Mouse (Mus musculus) olfactory bulb, adult 2 months (tissue): Measurements from ENCODE around the gene Cstf1. TPM values are rescaled to one million over a fixed set of nuclear protein-coding genes. Genes with fewer than 3 reads are reported as not detected.

Source experiments
- H3K27ac ChIP-seq: fragments of 200-500 bp; 2 replicates; pipeline ENCODE4 v1.5.1; 2012; ENCODE audit warnings: low read depth, low read length; ENCODE audit not compliant: insufficient read depth
- H3K4me1 ChIP-seq: fragments of 200-500 bp; 2 replicates; pipeline ENCODE4 v1.6.1; 2012; ENCODE audit warnings: low read length; ENCODE audit not compliant: control insufficient read depth, insufficient read depth
- H3K4me3 ChIP-seq: fragments of 200-500 bp; 2 replicates; pipeline ENCODE4 v1.5.1; 2012; ENCODE audit warnings: mild to moderate bottlenecking, low read depth, low read length, moderate library complexity; ENCODE audit not compliant: insufficient read depth
- CTCF ChIP-seq: fragments of 200-500 bp; IDR thresholded peaks from 2 replicates; pipeline ENCODE4 v1.5.1; 2012; ENCODE audit warnings: low read depth, mild to moderate bottlenecking, low read length, moderate library complexity; ENCODE audit not compliant: insufficient read depth
- POLR2A ChIP-seq: fragments of 200-500 bp; IDR thresholded peaks from 2 replicates; pipeline ENCODE4 v1.6.1; 2012; ENCODE audit warnings: mild to moderate bottlenecking, low read depth, low read length, moderate library complexity; ENCODE audit not compliant: insufficient read depth
- WGBS: fragments of 180-500 bp; shearing (Covaris S2); methylation state at CpG from one replicate; pipeline ENCODE4 v1.1.7; 2018; 5-methylcytosine and 5-hydroxymethylcytosine counted together
- polyA plus RNA-seq: library from polyadenylated mRNA; stranded (reverse); fragments of >200 nt; gene quantifications from 2 replicates; pipeline ENCODE4 v1.2.4, GENCODE M21; 2012; ENCODE audit warnings: low replicate concordance; ENCODE audit not compliant: missing spikeins, insufficient read depth, insufficient read length

The Cstf1 gene
- not detected in 2 replicates for polyA plus RNA-seq

DNA sequence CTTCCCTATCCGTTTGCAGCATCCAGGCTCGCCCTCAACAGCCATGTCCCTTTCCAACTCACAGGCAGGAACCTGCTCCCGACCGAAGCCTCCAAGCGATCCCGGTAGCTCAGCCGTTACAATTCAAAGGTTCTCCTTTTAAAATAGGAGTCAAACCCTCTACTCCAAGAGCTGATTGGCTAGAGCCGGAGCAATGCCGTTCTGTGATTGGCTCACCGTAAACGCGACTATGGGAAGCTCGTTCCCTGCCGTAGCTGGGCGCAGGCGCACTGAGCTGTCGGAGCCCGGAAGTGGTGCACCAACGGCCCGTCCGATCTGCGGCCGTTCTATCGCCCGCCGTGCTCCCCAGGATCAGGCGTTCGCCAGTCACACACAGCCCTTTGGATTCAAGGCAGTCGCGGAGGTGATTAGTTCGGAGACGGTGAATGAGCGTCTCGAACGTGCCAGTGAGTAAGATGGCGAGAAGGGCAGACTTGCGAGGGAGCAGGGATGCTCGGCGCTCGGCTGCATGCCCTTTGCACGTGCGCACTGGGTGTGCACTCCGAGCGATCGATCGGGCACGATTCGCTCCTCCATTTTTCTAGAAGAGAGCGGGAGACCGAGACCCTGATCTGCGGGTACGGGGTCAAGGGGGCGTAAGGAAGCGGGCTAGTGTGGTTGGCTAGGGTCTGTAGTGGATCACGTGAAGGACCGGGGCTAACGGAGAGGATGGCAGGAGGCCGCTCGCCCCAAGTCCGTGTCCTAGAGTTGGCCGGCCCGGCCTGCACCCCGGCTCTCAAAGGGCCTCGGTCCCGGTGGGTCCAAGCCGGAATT lies at the start of gene Cstf1, which contains the start of gene Aurka:
Gene Cstf1, plus strand, starts transcription at position 271 of the 813 bp plus-strand sequence.
Gene Aurka, minus strand, starts transcription at position 125 of the 813 bp plus-strand sequence.
- Histone ChIP-seq H3K4me1 (peaks cover 4% of the 10 kb centered on the region), H3K4me3 (peak within 1 kb of the TSS; percentile 90), H3K27ac (peak within 1 kb of the TSS; percentile 97)
- TF ChIP-seq CTCF = no peak
- peak; percentile 55 for TF ChIP-seq POLR2A
- under 1% methylated on average over 66 of the region's 66 CpGs for WGBS

DNA sequence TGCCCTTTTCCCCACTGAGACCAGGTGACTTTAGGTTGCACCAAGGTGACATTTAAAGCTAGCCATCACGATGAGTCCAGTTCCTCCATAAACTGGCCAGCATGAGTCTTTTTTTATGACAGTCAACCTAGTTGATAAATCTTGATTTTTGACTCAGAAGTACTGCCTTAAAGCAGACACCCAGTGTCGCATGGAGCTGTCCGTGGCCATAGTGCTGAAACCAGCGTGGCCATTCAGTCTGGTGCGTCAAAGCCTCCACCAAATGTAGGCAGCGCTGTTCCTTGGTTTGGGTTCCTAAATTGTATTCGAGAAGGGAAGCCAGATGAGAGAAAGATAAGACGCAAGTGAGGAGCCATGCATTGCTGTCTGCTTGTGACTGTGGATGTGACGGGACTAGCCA lies 49.6 kb upstream of the Cstf1 start:
- H3K4me3 ChIP-seq = no peak overlapping the region
- no peak overlapping the region for H3K27ac ChIP-seq
- no peaks in the 10 kb centered on the region; the same call in 1 of the 2 replicates for H3K4me1 ChIP-seq
- 63% methylated on average over 9 of the region's 9 CpGs for WGBS
- no peak for TF ChIP-seq CTCF
- no peak for TF ChIP-seq POLR2A

DNA sequence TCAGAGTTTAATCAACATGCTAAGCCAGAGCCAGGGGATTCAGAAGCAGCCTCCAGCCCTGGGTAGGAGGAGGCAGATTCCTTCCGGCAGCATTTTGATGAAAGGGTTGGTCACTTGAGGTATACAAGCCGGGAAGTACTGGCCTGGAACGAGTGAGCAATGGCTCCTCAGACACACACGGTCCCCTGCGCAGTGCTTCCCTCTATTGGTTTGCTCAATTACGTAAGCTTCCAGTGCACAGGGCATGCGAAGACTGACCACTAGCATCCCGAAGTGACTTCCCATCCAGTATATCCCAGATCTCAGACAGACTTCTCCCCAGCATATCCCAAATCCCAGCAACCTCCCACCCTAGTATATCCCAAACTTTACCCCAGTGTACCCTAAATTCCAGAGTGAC lies 42.2 kb upstream of the Cstf1 start:
- H3K4me3 ChIP-seq = no peak overlapping the region
- TF ChIP-seq POLR2A (no peak), CTCF (no peak)
- 65% methylated on average over 8 of the region's 8 CpGs for WGBS
- peaks cover 3% of the 10 kb centered on the region; the same call in 1 of the 2 replicates for H3K4me1 ChIP-seq
- H3K27ac ChIP-seq = no peak overlapping the region

- Histone ChIP-seq H3K4me1 (peaks cover 3% of the 10 kb centered on the region; the same call in 1 of the 2 replicates), H3K27ac (no peak overlapping the region), H3K4me3 (0 out of 2 replicates have a peak overlapping the region, but pooled peaks have one; percentile 11)
- 3% methylated on average over 13 of the region's 13 CpGs for WGBS
- no peak for TF ChIP-seq POLR2A
- peak; percentile 94 for TF ChIP-seq CTCF
Observed at GRCm38 (mm10) chr2:172329179-172329578, 41.3 kb upstream of the Cstf1 start.

GRCm38 (mm10) chr2:172338206-172338942 lies 32.1 kb upstream of the Cstf1 start:
- 65% methylated on average over 19 of the region's 19 CpGs for WGBS
- H3K4me3 ChIP-seq = no peak overlapping the region
- TF ChIP-seq POLR2A (no peak), CTCF (no peak)
- no peak overlapping the region for H3K27ac ChIP-seq
- H3K4me1 ChIP-seq = no peaks in the 10 kb centered on the region

GRCm38 (mm10) chr2:172340936-172341335 lies 29.5 kb upstream of the Cstf1 start:
- H3K27ac ChIP-seq = no peak overlapping the region
- 44% methylated on average over 3 of the region's 3 CpGs for WGBS

GRCm38 (mm10) chr2:172341606-172342005 lies 28.9 kb upstream of the Cstf1 start:
- no peak overlapping the region for H3K4me3 ChIP-seq
- no peak for TF ChIP-seq POLR2A
- no peak overlapping the region for H3K27ac ChIP-seq
- H3K4me1 ChIP-seq = peaks cover 3% of the 10 kb centered on the region
- WGBS = 80% methylated on average over 5 of the region's 5 CpGs

More at GRCm38 (mm10) chr2:172340936-172341335, 29.5 kb upstream of the Cstf1 start:
- Histone ChIP-seq H3K4me3 (no peak overlapping the region), H3K4me1 (no peaks in the 10 kb centered on the region)
- TF ChIP-seq CTCF (no peak), POLR2A (no peak)

DNA sequence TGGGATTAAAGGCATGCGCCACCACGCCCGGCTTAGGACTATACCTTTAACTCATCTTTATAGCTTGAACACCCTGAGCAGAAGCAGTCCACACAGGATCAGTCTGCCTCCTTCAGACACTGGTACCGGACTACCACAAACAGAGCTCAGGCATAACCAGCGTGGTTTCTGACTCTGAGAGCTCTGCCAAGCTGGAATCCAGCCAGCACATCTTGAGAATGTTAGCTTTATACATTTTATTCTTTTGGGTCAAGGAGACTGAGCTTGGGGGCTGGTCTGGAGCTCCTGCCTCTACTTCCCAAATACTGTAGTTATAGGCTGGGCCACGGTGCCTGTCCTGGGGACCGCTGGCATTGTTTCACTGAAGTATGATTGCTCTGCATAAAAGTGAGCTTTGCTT lies 26.7 kb upstream of the Cstf1 start:
- no peak overlapping the region for H3K4me3 ChIP-seq
- 83% methylated on average over 7 of the region's 7 CpGs for WGBS
- H3K27ac ChIP-seq = no peak overlapping the region
- TF ChIP-seq POLR2A = no peak
- TF ChIP-seq CTCF = no peak
- peaks cover 16% of the 10 kb centered on the region for H3K4me1 ChIP-seq

DNA sequence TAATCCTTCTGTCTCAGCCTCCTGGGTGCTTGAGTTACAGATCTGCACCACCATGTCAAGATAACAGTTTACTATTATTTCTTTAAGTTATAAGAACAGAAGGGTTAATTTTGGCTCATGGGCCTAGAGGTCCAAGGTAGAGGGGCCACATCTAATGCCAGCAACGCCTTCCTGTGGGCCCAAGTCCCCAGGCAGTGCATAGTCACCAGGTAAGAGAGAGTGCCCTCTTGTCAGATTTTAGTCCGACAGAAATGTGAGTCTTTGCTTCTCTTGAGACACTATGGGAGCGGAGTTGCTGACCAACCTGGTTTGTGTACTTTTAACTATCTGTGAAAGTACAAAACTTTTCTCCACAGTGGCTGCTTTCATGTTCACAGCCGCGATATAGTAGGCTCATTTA lies 25.8 kb upstream of the Cstf1 start:
- no peak overlapping the region for H3K4me3 ChIP-seq
- WGBS = 18% methylated on average over 5 of the region's 5 CpGs

More for the DNA sequence above, 25.8 kb upstream of the Cstf1 start:
- Histone ChIP-seq H3K27ac (no peak overlapping the region), H3K4me1 (peaks cover 21% of the 10 kb centered on the region)
- TF ChIP-seq POLR2A (no peak; the same call in 1 of the 2 replicates), CTCF (no peak)
